Mouse (Mus musculus): Measurements from ENCODE around the gene Slc35e3. TPM values are rescaled to one million over a fixed set of nuclear protein-coding genes. Genes with fewer than 3 reads are reported as not detected.

Slc35e3 gene
- polyA plus RNA-seq, 1 experiment from 2014 or later: 22.2 TPM

- no peak overlapping the region for H3K27ac ChIP-seq (ENCODE audit: low read depth, low read length)
- H3K9ac ChIP-seq (ENCODE audit: low read length): no peak overlapping the region
- no peaks in the 10 kb centered on the region for H3K27me3 ChIP-seq (ENCODE audit: control insufficient read depth, insufficient read depth, low read length)
- DNase-seq (ENCODE audit: low spot score) (no peak), ATAC-seq (replicated peaks; ENCODE audit: low FRiP score) (no peak)
- H3K4me2 ChIP-seq (ENCODE audit: low read depth, low read length, severe bottlenecking): no peak overlapping the region
- no peaks in the 10 kb centered on the region for H3K4me1 ChIP-seq (replicated peaks; ENCODE audit: control insufficient read depth, insufficient read depth, low read length)
- H3K9me3 ChIP-seq (ENCODE audit: control insufficient read depth, low read length): no peaks in the 10 kb centered on the region
- H3K4me3 ChIP-seq (ENCODE audit: low read depth, low read length): no peak overlapping the region
- WGBS: 94% methylated on average over 4 of the region's 4 CpGs
- peaks cover 30% of the 10 kb centered on the region for H3K36me3 ChIP-seq (ENCODE audit: control insufficient read depth, insufficient read depth, low read length)
Observed at GRCm38 (mm10) chr10:117699914-117700313, 46.3 kb downstream of the Slc35e3 start.

- Histone ChIP-seq H3K4me1 (replicated peaks; ENCODE audit: control insufficient read depth, insufficient read depth, low read length) (no peaks in the 10 kb centered on the region), H3K9ac (ENCODE audit: low read length) (no peak overlapping the region), H3K9me3 (ENCODE audit: control insufficient read depth, low read length) (no peaks in the 10 kb centered on the region), H3K4me3 (ENCODE audit: low read depth, low read length) (no peak overlapping the region), H3K4me2 (ENCODE audit: low read depth, low read length, severe bottlenecking) (no peak overlapping the region), H3K27me3 (ENCODE audit: control insufficient read depth, insufficient read depth, low read length) (no peaks in the 10 kb centered on the region), H3K27ac (ENCODE audit: low read depth, low read length) (no peak overlapping the region), H3K36me3 (ENCODE audit: control insufficient read depth, insufficient read depth, low read length) (peaks cover 32% of the 10 kb centered on the region)
- WGBS: 93% methylated on average over 10 of the region's 10 CpGs
- DNase-seq (ENCODE audit: low spot score) (no peak), ATAC-seq (replicated peaks; ENCODE audit: low FRiP score) (no peak)
Observed at GRCm38 (mm10) chr10:117698313-117699138, 47.6 kb downstream of the Slc35e3 start.

GRCm38 (mm10) chr10:117697561-117698115, 48.5 kb downstream of the Slc35e3 start:
- DNase-seq (ENCODE audit: low spot score) (no peak), ATAC-seq (replicated peaks; ENCODE audit: low FRiP score) (no peak)
- H3K4me3 ChIP-seq (ENCODE audit: low read depth, low read length): no peak overlapping the region
- H3K9me3 ChIP-seq (ENCODE audit: control insufficient read depth, low read length): no peaks in the 10 kb centered on the region
- H3K4me2 ChIP-seq (ENCODE audit: low read depth, low read length, severe bottlenecking): no peak overlapping the region
- H3K9ac ChIP-seq (ENCODE audit: low read length): no peak overlapping the region
- no peaks in the 10 kb centered on the region for H3K4me1 ChIP-seq (replicated peaks; ENCODE audit: control insufficient read depth, insufficient read depth, low read length)
- H3K27ac ChIP-seq (ENCODE audit: low read depth, low read length): no peak overlapping the region
- peaks cover 29% of the 10 kb centered on the region for H3K36me3 ChIP-seq (ENCODE audit: control insufficient read depth, insufficient read depth, low read length)
- 95% methylated on average over 3 of the region's 3 CpGs for WGBS
- no peaks in the 10 kb centered on the region for H3K27me3 ChIP-seq (ENCODE audit: control insufficient read depth, insufficient read depth, low read length)

GRCm38 (mm10) chr10:117696827-117697560, 49.2 kb downstream of the Slc35e3 start:
- ATAC-seq (replicated peaks; ENCODE audit: low FRiP score) (no peak), DNase-seq (ENCODE audit: low spot score) (no peak)
- H3K4me3 ChIP-seq (ENCODE audit: low read depth, low read length): no peak overlapping the region
- H3K36me3 ChIP-seq (ENCODE audit: control insufficient read depth, insufficient read depth, low read length): peaks cover 30% of the 10 kb centered on the region
- H3K4me2 ChIP-seq (ENCODE audit: low read depth, low read length, severe bottlenecking): no peak overlapping the region
- no peaks in the 10 kb centered on the region for H3K4me1 ChIP-seq (replicated peaks; ENCODE audit: control insufficient read depth, insufficient read depth, low read length)
- no peaks in the 10 kb centered on the region for H3K9me3 ChIP-seq (ENCODE audit: control insufficient read depth, low read length)
- no peak overlapping the region for H3K9ac ChIP-seq (ENCODE audit: low read length)
- H3K27ac ChIP-seq (ENCODE audit: low read depth, low read length): no peak overlapping the region
- H3K27me3 ChIP-seq (ENCODE audit: control insufficient read depth, insufficient read depth, low read length): no peaks in the 10 kb centered on the region
- 90% methylated on average over 6 of the region's 6 CpGs for WGBS

- no peaks in the 10 kb centered on the region for H3K4me1 ChIP-seq (replicated peaks; ENCODE audit: control insufficient read depth, insufficient read depth, low read length)
- H3K4me2 ChIP-seq (ENCODE audit: low read depth, low read length, severe bottlenecking): no peak overlapping the region
- no peak for ATAC-seq (replicated peaks; ENCODE audit: low FRiP score)
- peaks cover 29% of the 10 kb centered on the region for H3K36me3 ChIP-seq (ENCODE audit: control insufficient read depth, insufficient read depth, low read length)
- H3K27me3 ChIP-seq (ENCODE audit: control insufficient read depth, insufficient read depth, low read length): no peaks in the 10 kb centered on the region
- no peak overlapping the region for H3K9ac ChIP-seq (ENCODE audit: low read length)
- 96% methylated on average over 8 of the region's 8 CpGs for WGBS
- no peak overlapping the region for H3K4me3 ChIP-seq (ENCODE audit: low read depth, low read length)
- no peaks in the 10 kb centered on the region for H3K9me3 ChIP-seq (ENCODE audit: control insufficient read depth, low read length)
- DNase-seq (ENCODE audit: low spot score): no peak
- H3K27ac ChIP-seq (ENCODE audit: low read depth, low read length): no peak overlapping the region
Observed at GRCm38 (mm10) chr10:117696021-117696826, 49.9 kb downstream of the Slc35e3 start.

GRCm38 (mm10) chr10:117695605-117696004, 50.6 kb downstream of the Slc35e3 start:
- DNase-seq (ENCODE audit: low spot score) (no peak), ATAC-seq (replicated peaks; ENCODE audit: low FRiP score) (no peak)
- WGBS: 95% methylated on average over 4 of the region's 4 CpGs
- Histone ChIP-seq H3K4me1 (replicated peaks; ENCODE audit: control insufficient read depth, insufficient read depth, low read length) (no peaks in the 10 kb centered on the region), H3K4me2 (ENCODE audit: low read depth, low read length, severe bottlenecking) (no peak overlapping the region), H3K27ac (ENCODE audit: low read depth, low read length) (no peak overlapping the region), H3K9me3 (ENCODE audit: control insufficient read depth, low read length) (no peaks in the 10 kb centered on the region), H3K9ac (ENCODE audit: low read length) (no peak overlapping the region), H3K27me3 (ENCODE audit: control insufficient read depth, insufficient read depth, low read length) (no peaks in the 10 kb centered on the region), H3K36me3 (ENCODE audit: control insufficient read depth, insufficient read depth, low read length) (peaks cover 29% of the 10 kb centered on the region), H3K4me3 (ENCODE audit: low read depth, low read length) (no peak overlapping the region)

- no peak overlapping the region for H3K9ac ChIP-seq (ENCODE audit: low read length)
- ATAC-seq (replicated peaks; ENCODE audit: low FRiP score) (no peak), DNase-seq (ENCODE audit: low spot score) (no peak)
- 95% methylated on average over 4 of the region's 4 CpGs for WGBS
- no peaks in the 10 kb centered on the region for H3K4me1 ChIP-seq (replicated peaks; ENCODE audit: control insufficient read depth, insufficient read depth, low read length)
- H3K36me3 ChIP-seq (ENCODE audit: control insufficient read depth, insufficient read depth, low read length): peaks cover 28% of the 10 kb centered on the region
- no peak overlapping the region for H3K4me3 ChIP-seq (ENCODE audit: low read depth, low read length)
- H3K27me3 ChIP-seq (ENCODE audit: control insufficient read depth, insufficient read depth, low read length): no peaks in the 10 kb centered on the region
- no peak overlapping the region for H3K4me2 ChIP-seq (ENCODE audit: low read depth, low read length, severe bottlenecking)
- H3K9me3 ChIP-seq (ENCODE audit: control insufficient read depth, low read length): no peaks in the 10 kb centered on the region
- H3K27ac ChIP-seq (ENCODE audit: low read depth, low read length): no peak overlapping the region
Observed at GRCm38 (mm10) chr10:117695027-117695426, 51.1 kb downstream of the Slc35e3 start.

GRCm38 (mm10) chr10:117694255-117694953, 51.8 kb downstream of the Slc35e3 start:
- DNase-seq (ENCODE audit: low spot score) (no peak), ATAC-seq (replicated peaks; ENCODE audit: low FRiP score) (no peak)
- Histone ChIP-seq H3K4me1 (replicated peaks; ENCODE audit: control insufficient read depth, insufficient read depth, low read length) (no peaks in the 10 kb centered on the region), H3K9ac (ENCODE audit: low read length) (no peak overlapping the region), H3K36me3 (ENCODE audit: control insufficient read depth, insufficient read depth, low read length) (peaks cover 27% of the 10 kb centered on the region), H3K4me2 (ENCODE audit: low read depth, low read length, severe bottlenecking) (no peak overlapping the region), H3K9me3 (ENCODE audit: control insufficient read depth, low read length) (no peaks in the 10 kb centered on the region), H3K27ac (ENCODE audit: low read depth, low read length) (no peak overlapping the region), H3K4me3 (ENCODE audit: low read depth, low read length) (no peak overlapping the region), H3K27me3 (ENCODE audit: control insufficient read depth, insufficient read depth, low read length) (no peaks in the 10 kb centered on the region)
- WGBS: 95% methylated on average over 6 of the region's 6 CpGs

All from forebrain, embryonic 11.5 days (tissue).